Mouse (Mus musculus) hindbrain, embryonic 15.5 days (tissue): ENCODE measurements around the gene Glis1. TPM values are rescaled to one million over a fixed set of nuclear protein-coding genes. Genes with fewer than 3 reads are reported as not detected.

Experiments
- ATAC-seq: fragments of 200-750 bp; cut with Nextera tagmentation; 2 replicates; pipeline ENCODE4 v1.8.0; 2017; ENCODE audit warnings: low read depth, moderate number of reproducible peaks, moderate TSS enrichment; ENCODE audit not compliant: low FRiP score
- H3K27ac ChIP-seq: fragments of 300-500 bp; sonication (generic); replicated peaks from 2 replicates; pipeline ENCODE4 v1.5.1; 2015; ENCODE audit warnings: mild to moderate bottlenecking, inconsistent platforms
- H3K27me3 ChIP-seq: fragments of 300-500 bp; sonication (generic); 2 replicates; pipeline ENCODE4 v1.6.1; 2015; ENCODE audit warnings: control low read depth, inconsistent platforms
- H3K36me3 ChIP-seq: fragments of 300-500 bp; sonication (generic); 2 replicates; pipeline ENCODE4 v1.6.1; 2015; ENCODE audit warnings: control low read depth, inconsistent platforms
- H3K4me1 ChIP-seq: fragments of 300-500 bp; sonication (generic); replicated peaks from 2 replicates; pipeline ENCODE4 v1.6.1; 2015; ENCODE audit warnings: control low read depth, inconsistent platforms
- H3K4me2 ChIP-seq: fragments of 300-500 bp; sonication (generic); 2 replicates; pipeline ENCODE4 v1.6.1; 2015; ENCODE audit warnings: moderate library complexity, mild to moderate bottlenecking, inconsistent platforms
- H3K4me3 ChIP-seq: fragments of 300-500 bp; sonication (generic); 2 replicates; pipeline ENCODE4 v1.5.1; 2015; ENCODE audit warnings: mild to moderate bottlenecking, inconsistent platforms
- H3K9ac ChIP-seq: fragments of 300-500 bp; sonication (generic); 2 replicates; pipeline ENCODE4 v1.6.1; 2015; ENCODE audit warnings: inconsistent platforms
- H3K9me3 ChIP-seq: fragments of 300-500 bp; sonication (generic); 2 replicates; pipeline ENCODE4 v1.6.1; 2016; ENCODE audit warnings: control low read depth, inconsistent platforms
- WGBS: fragments of 180-500 bp; shearing (Covaris S2); methylation state at CpG from one replicate; pipeline ENCODE4 v1.1.7; 2015; 5-methylcytosine and 5-hydroxymethylcytosine counted together
- polyA plus RNA-seq: library from polyadenylated mRNA; unstranded; fragments of >200 nt; fragmentation: Nextera tagmentation; extraction: Ambion mirVana; gene quantifications from 2 replicates; pipeline ENCODE4 v1.2.1, GENCODE M21; 2015

Gene Glis1
- polyA plus RNA-seq, 1 experiment from 2014 or later: 4.2 TPM

DNA sequence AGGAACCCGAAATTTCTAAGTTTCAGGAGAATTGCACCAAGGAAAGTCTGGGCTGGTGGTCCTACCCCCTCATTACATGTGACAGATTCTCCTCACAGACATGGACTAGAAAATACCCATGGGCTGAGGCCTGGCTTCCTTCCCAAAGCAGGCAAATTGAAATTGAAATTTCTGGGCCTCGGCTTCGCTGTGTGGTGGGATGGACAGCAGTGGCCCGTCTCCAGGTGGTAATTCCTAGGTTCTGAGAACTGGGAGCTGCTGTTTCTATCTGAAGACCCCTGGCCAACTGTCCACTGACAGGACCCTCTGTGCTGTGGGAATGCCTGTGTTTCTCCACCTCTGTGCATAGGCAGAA is 49.8 kb downstream of the Glis1 start:
- H3K4me2 ChIP-seq: no peak overlapping the region
- WGBS: 85% methylated on average over 4 of the region's 4 CpGs
- no peak for ATAC-seq

DNA sequence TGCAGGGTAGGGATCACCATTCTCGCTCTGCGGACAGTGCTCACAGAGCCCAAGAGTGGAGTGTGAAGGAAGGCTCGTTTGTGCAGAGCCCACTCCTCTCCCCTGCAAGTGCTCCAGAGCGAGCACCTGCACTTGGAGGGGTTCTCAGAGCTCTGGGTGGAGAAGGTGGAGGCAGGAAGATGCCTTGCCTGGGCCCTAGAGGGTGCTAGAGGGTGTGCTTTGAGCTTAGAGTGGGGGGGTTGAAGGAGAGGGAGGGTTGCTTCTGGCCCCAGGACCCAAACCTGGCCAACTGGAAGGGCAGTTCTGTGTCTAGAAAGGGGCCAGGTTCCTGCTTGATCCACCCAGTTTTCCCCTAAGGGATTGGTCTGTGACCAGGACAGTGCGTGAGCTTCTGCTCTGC is 51.5 kb downstream of the Glis1 start:
- H3K36me3 ChIP-seq: no peaks in the 10 kb centered on the region
- no peak overlapping the region for H3K4me2 ChIP-seq
- WGBS: 71% methylated on average over 5 of the region's 5 CpGs
- no peak for ATAC-seq
- H3K9me3 ChIP-seq: no peaks in the 10 kb centered on the region
- H3K27ac ChIP-seq: no peak overlapping the region
- H3K4me1 ChIP-seq: peaks cover 3% of the 10 kb centered on the region; the same call in 1 of the 2 replicates
- no peak overlapping the region for H3K9ac ChIP-seq
- no peak overlapping the region for H3K4me3 ChIP-seq
- no peaks in the 10 kb centered on the region for H3K27me3 ChIP-seq

More for the DNA sequence above, 49.8 kb downstream of the Glis1 start:
- H3K4me3 ChIP-seq: no peak overlapping the region
- no peak overlapping the region for H3K27ac ChIP-seq
- H3K9me3 ChIP-seq: no peaks in the 10 kb centered on the region
- H3K36me3 ChIP-seq: no peaks in the 10 kb centered on the region
- no peak overlapping the region for H3K9ac ChIP-seq
- no peaks in the 10 kb centered on the region for H3K27me3 ChIP-seq
- H3K4me1 ChIP-seq: peaks cover 3% of the 10 kb centered on the region; the same call in 1 of the 2 replicates

DNA sequence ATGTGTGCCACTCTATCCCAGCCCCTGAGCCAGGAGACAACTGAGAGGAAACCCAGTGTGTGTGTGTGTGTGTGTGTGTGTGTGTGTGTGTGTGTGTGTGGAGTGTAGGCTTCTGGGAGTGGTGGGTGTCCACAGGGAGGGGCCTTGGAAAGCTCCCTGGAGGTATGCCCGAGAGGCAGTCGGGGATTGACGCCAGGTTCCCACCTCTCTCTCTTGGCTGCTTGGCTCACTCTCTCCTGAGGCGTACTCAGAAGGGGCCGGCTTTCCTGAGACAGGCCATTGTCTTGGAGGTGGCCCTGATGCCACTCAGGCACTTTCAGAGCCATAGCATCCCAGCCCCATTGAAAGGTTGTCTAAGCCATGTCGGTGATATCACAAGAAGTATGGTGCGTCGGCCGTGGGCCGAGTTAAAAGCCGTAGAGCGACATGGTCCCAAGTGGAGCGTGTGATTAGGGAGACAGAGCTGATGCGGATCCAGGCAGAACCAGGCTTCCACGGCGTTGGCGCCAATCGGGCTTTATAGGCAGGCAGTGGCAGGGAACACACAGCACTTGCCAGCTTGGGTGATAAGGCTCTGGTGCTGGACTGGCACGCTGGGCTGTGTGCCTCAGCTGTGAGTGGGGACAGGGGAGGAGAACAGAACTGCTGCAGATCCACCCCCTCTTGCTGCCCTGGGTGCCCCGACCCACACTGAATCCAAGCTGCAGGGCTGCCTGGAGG is 54.9 kb downstream of the Glis1 start:
- ATAC-seq: peak; percentile 37; the same call in 1 of the 2 replicates
- 74% methylated on average over 20 of the region's 20 CpGs for WGBS
- Histone ChIP-seq H3K9ac (no peak overlapping the region), H3K9me3 (no peaks in the 10 kb centered on the region), H3K4me3 (no peak overlapping the region), H3K27ac (no peak overlapping the region), H3K4me1 (peaks cover 3% of the 10 kb centered on the region; the same call in 1 of the 2 replicates), H3K4me2 (no peak overlapping the region), H3K36me3 (no peaks in the 10 kb centered on the region), H3K27me3 (no peaks in the 10 kb centered on the region)

DNA sequence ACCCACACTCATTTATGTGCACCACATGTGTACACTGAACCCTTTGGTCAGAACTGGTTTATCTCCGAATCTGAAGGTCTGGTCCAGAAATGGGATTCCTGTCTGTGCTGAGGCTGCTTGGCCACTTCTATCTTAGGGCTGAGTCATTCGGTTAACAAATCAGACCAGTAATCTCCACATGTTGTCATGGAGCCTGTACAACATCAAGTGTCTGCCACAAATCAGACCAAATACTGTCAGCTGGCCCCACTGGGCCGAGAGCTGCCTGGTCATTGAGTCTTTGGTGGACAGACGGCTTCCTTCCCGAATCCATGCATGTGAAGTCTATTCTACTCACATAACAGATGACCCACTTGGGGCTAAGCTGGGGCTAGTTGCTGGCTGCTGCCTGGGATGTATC is 58.6 kb downstream of the Glis1 start:
- H3K27ac ChIP-seq: no peak overlapping the region
- no peaks in the 10 kb centered on the region for H3K4me1 ChIP-seq
- WGBS: 80% methylated on average over 5 of the region's 5 CpGs
- no peaks in the 10 kb centered on the region for H3K36me3 ChIP-seq
- no peaks in the 10 kb centered on the region for H3K27me3 ChIP-seq
- no peaks in the 10 kb centered on the region for H3K9me3 ChIP-seq
- H3K9ac ChIP-seq: no peak overlapping the region
- no peak for ATAC-seq
- no peak overlapping the region for H3K4me3 ChIP-seq
- H3K4me2 ChIP-seq: no peak overlapping the region

DNA sequence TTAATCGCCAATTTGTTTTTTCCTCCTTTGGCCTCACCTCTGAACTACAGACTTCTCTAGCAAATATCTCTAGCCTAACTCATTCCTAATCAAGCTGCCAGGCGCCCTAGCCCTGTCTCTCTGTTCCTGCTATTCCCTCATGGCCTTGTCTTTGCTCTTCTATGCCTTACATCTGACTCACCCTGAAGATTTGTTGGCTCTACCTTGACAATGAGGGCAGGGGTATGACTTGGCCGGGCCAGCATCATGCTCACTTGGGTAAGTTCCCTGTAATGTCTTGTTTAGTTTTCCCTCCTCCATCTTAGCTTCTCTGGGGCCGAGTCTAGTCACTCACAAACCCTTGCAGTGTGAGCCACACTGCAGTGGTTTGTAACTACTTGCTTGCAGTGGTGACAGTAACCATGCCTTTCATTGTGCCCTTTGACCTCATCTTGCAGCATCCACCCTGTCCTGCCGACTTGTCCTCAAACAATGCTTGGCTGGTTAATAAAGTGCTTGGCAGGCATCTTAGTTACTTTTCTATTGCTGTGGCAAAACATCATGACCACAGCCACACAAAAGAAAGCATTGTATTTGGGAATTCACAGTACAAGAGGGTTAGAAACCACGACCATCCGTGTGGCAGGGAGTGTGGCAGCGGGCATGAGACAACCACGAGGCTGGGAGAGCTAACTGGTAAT is 61.5 kb downstream of the Glis1 start:
- Histone ChIP-seq H3K9ac (no peak overlapping the region), H3K4me1 (no peaks in the 10 kb centered on the region), H3K4me3 (no peak overlapping the region), H3K27ac (no peak overlapping the region), H3K4me2 (no peak overlapping the region), H3K27me3 (no peaks in the 10 kb centered on the region), H3K36me3 (no peaks in the 10 kb centered on the region), H3K9me3 (no peaks in the 10 kb centered on the region)
- no peak for ATAC-seq
- WGBS: 62% methylated on average over 9 of the region's 9 CpGs

DNA sequence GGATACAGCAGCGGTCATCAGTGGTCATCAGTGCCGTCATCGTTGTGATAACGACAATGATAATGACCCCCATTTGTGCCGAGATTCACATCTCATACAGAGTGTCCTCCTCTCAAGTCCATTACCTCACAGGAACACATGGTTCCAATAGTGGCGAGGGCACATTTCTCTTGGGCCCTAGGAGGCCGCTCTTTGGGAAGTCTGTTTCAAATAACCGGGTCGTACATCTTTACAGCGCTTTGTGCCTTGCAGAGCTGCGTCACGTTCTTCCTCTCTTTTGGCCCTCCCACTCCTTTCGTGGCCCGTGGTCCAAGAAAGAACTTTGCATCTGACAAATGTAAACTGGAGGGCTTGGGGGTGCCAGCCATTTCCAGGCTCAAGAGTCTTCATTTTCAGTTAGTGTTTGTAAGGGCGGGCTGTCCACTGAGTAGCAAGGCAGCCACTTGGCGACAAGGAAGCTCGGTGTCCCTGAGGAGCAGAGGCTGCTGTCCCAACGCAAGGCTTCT is 63.1 kb downstream of the Glis1 start:
- no peak overlapping the region for H3K4me2 ChIP-seq
- no peak overlapping the region for H3K27ac ChIP-seq
- H3K4me3 ChIP-seq: no peak overlapping the region
- H3K27me3 ChIP-seq: no peaks in the 10 kb centered on the region
- no peak overlapping the region for H3K9ac ChIP-seq
- ATAC-seq: no peak
- H3K4me1 ChIP-seq: 0 out of 2 replicates have a peak, but pooled peaks cover 1% of the 10 kb centered on the region
- H3K9me3 ChIP-seq: no peaks in the 10 kb centered on the region
- no peaks in the 10 kb centered on the region for H3K36me3 ChIP-seq
- 86% methylated on average over 18 of the region's 18 CpGs for WGBS

DNA sequence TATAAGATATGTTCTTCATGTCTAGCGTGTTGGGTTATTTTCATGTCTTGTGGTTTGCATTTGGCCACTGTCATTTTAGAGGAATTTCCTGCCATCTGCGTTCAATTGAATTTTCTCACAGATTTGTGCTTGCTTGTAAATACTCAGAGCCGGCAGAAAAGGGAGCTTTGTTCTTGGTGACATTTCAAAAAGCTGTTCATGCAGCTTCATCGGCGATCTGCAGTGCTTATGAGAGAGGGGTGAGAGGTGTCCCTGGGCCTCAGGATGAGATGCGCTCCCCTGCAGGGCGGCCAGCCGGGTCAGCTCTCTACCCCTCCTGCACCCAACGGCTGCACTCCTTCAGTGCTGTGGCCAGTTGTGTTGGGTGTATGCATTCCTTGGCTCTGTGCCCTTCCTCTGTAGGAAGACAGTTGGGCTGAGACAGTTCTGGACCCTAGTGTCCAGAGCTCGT is 68.2 kb downstream of the Glis1 start:
- Histone ChIP-seq H3K9ac (no peak overlapping the region), H3K27ac (0 out of 2 replicates have a peak overlapping the region, but pooled peaks have one; percentile 4), H3K4me3 (no peak overlapping the region), H3K9me3 (no peaks in the 10 kb centered on the region), H3K27me3 (no peaks in the 10 kb centered on the region), H3K4me1 (0 out of 2 replicates have a peak, but pooled peaks cover 8% of the 10 kb centered on the region), H3K4me2 (no peak overlapping the region), H3K36me3 (no peaks in the 10 kb centered on the region)
- no peak for ATAC-seq
- WGBS: 63% methylated on average over 10 of the region's 10 CpGs

DNA sequence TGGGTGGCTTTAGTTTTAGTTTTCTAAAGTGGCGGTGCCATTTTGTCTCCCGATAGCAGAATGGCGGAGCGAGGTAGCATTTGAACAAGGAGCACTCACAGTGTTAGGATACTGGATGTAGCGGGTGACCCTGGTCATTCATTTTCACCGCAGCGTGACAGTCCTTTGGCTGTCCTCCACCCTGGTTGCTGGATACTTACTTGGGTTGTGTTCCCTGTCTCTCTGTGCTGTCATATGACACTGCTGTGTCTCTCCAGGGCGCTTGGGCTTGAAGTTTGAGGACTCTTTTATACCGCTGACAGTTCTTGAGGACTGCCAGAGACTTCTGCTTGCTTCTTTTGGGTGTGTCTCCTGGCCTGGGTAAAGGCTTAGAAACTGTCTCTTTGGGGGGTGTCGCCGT is 80.6 kb downstream of the Glis1 start:
- H3K36me3 ChIP-seq: no peaks in the 10 kb centered on the region
- WGBS: 93% methylated on average over 11 of the region's 11 CpGs
- no peak overlapping the region for H3K4me3 ChIP-seq
- no peaks in the 10 kb centered on the region for H3K27me3 ChIP-seq
- H3K4me2 ChIP-seq: no peak overlapping the region
- H3K27ac ChIP-seq: no peak overlapping the region
- no peaks in the 10 kb centered on the region for H3K9me3 ChIP-seq
- H3K4me1 ChIP-seq: no peaks in the 10 kb centered on the region
- no peak for ATAC-seq
- H3K9ac ChIP-seq: no peak overlapping the region

DNA sequence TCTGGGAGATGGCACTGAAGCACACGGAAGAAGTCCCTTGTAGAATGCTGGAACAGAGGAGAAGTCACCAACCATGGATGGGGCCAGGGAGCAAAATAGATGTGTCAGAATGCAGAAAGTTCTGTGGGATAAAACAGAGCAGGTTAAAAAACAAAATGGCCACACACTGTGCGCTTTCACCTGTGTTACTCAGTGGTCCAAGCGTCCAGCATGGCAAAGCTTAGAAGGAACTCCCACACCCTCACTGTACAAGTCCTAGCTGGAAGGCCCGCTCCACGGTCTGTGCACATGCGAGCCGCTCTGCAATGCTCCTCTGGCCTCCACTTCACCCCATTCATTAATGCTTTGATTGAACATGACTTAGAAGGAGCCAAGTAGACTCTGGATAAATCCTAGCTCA is 81.2 kb downstream of the Glis1 start:
- no peaks in the 10 kb centered on the region for H3K4me1 ChIP-seq
- no peak overlapping the region for H3K4me3 ChIP-seq
- WGBS: 92% methylated on average over 7 of the region's 7 CpGs
- H3K4me2 ChIP-seq: no peak overlapping the region
- no peaks in the 10 kb centered on the region for H3K36me3 ChIP-seq
- H3K27ac ChIP-seq: no peak overlapping the region
- no peaks in the 10 kb centered on the region for H3K9me3 ChIP-seq
- ATAC-seq: no peak
- H3K27me3 ChIP-seq: no peaks in the 10 kb centered on the region
- no peak overlapping the region for H3K9ac ChIP-seq

DNA sequence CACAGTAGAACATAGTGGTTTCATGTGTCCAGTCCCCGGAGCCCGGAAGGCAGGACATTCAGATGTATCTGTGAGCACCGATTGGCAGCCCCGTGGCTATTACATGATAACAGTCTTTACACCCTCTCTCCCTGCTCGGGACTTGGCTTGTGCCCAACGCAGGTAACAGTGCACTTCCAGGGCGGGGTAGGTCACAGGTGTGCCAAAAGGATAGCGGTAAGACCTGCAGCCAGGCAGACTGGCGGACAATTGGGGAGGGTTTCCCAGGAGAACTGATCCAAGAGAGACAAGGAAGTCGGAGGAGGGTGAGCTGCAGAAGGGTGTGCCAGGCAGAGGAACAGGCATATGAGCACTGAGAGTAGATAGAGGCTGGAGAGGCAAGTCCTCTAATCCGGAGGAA is 84.4 kb downstream of the Glis1 start:
- no peak overlapping the region for H3K4me3 ChIP-seq
- H3K4me1 ChIP-seq: no peaks in the 10 kb centered on the region
- no peaks in the 10 kb centered on the region for H3K27me3 ChIP-seq
- no peak overlapping the region for H3K27ac ChIP-seq
- ATAC-seq: no peak
- WGBS: 94% methylated on average over 11 of the region's 11 CpGs
- H3K36me3 ChIP-seq: no peaks in the 10 kb centered on the region
- H3K9ac ChIP-seq: no peak overlapping the region
- no peak overlapping the region for H3K4me2 ChIP-seq
- H3K9me3 ChIP-seq: no peaks in the 10 kb centered on the region

DNA sequence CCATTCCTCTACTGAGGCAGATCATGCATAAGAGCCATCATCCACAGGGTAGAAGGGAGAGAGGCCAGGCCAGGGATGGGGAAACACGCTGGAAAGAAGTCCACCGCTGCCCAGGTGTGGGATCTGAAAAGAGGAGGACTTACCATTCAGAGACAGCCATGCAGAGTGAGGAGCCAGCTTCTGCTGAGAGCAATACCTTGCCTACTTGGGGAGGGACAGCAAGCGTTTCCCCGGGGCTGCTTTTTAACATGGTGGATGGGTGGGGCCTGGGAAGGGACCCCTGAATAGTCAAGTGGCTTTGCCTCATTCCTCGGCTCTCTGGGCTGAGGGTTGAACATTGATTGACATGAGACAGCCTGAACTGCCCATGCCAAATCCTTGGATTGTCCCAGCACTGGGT is 85.7 kb downstream of the Glis1 start:
- Histone ChIP-seq H3K9me3 (no peaks in the 10 kb centered on the region), H3K4me1 (no peaks in the 10 kb centered on the region), H3K27me3 (no peaks in the 10 kb centered on the region), H3K4me2 (no peak overlapping the region), H3K36me3 (no peaks in the 10 kb centered on the region), H3K9ac (no peak overlapping the region), H3K4me3 (no peak overlapping the region), H3K27ac (no peak overlapping the region)
- no peak for ATAC-seq
- WGBS: 83% methylated on average over 5 of the region's 5 CpGs

DNA sequence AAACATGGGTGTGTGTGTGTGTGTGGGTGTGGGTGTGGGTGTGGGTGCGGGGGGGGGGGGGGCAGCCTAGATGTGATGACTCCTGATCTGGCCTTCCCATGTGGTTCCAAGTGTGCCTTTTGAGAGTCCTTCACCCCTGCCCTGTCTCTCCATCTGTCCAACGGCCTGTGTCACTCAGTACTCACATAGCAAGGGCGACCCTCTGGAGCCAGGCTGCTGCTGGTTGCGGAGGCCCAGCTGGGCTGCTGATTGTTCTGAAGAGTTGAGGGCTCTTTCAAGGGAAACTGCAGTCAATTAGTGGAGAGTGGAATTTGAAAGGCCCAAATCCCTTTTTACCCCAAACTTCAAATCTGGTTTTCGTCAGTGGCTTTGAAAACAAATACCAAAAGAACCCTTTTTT is 86.4 kb downstream of the Glis1 start:
- 49% methylated on average over 5 of the region's 5 CpGs for WGBS
- no peaks in the 10 kb centered on the region for H3K4me1 ChIP-seq
- H3K4me3 ChIP-seq: no peak overlapping the region
- H3K9me3 ChIP-seq: no peaks in the 10 kb centered on the region
- ATAC-seq: no peak
- no peaks in the 10 kb centered on the region for H3K36me3 ChIP-seq
- no peak overlapping the region for H3K27ac ChIP-seq
- H3K27me3 ChIP-seq: no peaks in the 10 kb centered on the region
- H3K9ac ChIP-seq: no peak overlapping the region
- H3K4me2 ChIP-seq: no peak overlapping the region
